Mouse (Mus musculus) brain, adult 2 months (tissue): Measurements from ENCODE around the gene Rbfox1.

ENCODE experiments used
- DNase-seq: peaks from one replicate; pipeline ENCODE4 v3.0.0; 2011; ENCODE audit warnings: low read depth, low spot score

Gene Rbfox1

GRCm38 (mm10) chr16:5992045-5993011 is 107.2 kb downstream of the Rbfox1 start:
- peak; percentile 74 for DNase-seq

GRCm38 (mm10) chr16:5997136-5997535 is 112.0 kb downstream of the Rbfox1 start:
- peak; percentile 47 for DNase-seq

- DNase-seq: no peak
These were observed 112.5 kb downstream of the Rbfox1 start for GRCm38 (mm10) chr16:5997651-5998050.

- peak; percentile 70 for DNase-seq
These were observed 114.9 kb downstream of the Rbfox1 start for GRCm38 (mm10) chr16:6000016-6000415.

GRCm38 (mm10) chr16:6006996-6007395 is 121.8 kb downstream of the Rbfox1 start:
- no peak for DNase-seq

- DNase-seq: no peak
These were observed 127.7 kb downstream of the Rbfox1 start for GRCm38 (mm10) chr16:6012853-6013252.

GRCm38 (mm10) chr16:6018639-6019038 is 133.5 kb downstream of the Rbfox1 start:
- DNase-seq: peak; percentile 95

- no peak for DNase-seq
These were observed 134.2 kb downstream of the Rbfox1 start for GRCm38 (mm10) chr16:6019361-6019760.

- no peak for DNase-seq
These were observed 146.1 kb downstream of the Rbfox1 start for GRCm38 (mm10) chr16:6031280-6031679.

- DNase-seq: no peak
These were observed 147.4 kb downstream of the Rbfox1 start for GRCm38 (mm10) chr16:6032563-6032962.

GRCm38 (mm10) chr16:6034876-6035275 is 149.7 kb downstream of the Rbfox1 start:
- DNase-seq: peak; percentile 41

- DNase-seq: peak; percentile 61
These were observed 151.9 kb downstream of the Rbfox1 start for GRCm38 (mm10) chr16:6037009-6037408.

- DNase-seq: peak; percentile 88
These were observed 157.6 kb downstream of the Rbfox1 start for GRCm38 (mm10) chr16:6042766-6043165.

- DNase-seq: no peak
These were observed 163.4 kb downstream of the Rbfox1 start for GRCm38 (mm10) chr16:6048601-6049000.

- DNase-seq: no peak
These were observed 177.3 kb downstream of the Rbfox1 start for GRCm38 (mm10) chr16:6062495-6062894.

GRCm38 (mm10) chr16:6065481-6065880 is 180.3 kb downstream of the Rbfox1 start:
- DNase-seq: peak; percentile 69

- DNase-seq: peak; percentile 68
These were observed 190.4 kb downstream of the Rbfox1 start for GRCm38 (mm10) chr16:6075442-6076050.

GRCm38 (mm10) chr16:6079017-6079416 is 193.9 kb downstream of the Rbfox1 start:
- DNase-seq: no peak

GRCm38 (mm10) chr16:6084701-6085365 is 199.7 kb downstream of the Rbfox1 start:
- peak; percentile 96 for DNase-seq

GRCm38 (mm10) chr16:6086200-6086599 is 201.0 kb downstream of the Rbfox1 start:
- DNase-seq: peak; percentile 88

- peak; percentile 65 for DNase-seq
These were observed 206.4 kb downstream of the Rbfox1 start for GRCm38 (mm10) chr16:6091326-6092123.
